In the genomic region with DNA sequence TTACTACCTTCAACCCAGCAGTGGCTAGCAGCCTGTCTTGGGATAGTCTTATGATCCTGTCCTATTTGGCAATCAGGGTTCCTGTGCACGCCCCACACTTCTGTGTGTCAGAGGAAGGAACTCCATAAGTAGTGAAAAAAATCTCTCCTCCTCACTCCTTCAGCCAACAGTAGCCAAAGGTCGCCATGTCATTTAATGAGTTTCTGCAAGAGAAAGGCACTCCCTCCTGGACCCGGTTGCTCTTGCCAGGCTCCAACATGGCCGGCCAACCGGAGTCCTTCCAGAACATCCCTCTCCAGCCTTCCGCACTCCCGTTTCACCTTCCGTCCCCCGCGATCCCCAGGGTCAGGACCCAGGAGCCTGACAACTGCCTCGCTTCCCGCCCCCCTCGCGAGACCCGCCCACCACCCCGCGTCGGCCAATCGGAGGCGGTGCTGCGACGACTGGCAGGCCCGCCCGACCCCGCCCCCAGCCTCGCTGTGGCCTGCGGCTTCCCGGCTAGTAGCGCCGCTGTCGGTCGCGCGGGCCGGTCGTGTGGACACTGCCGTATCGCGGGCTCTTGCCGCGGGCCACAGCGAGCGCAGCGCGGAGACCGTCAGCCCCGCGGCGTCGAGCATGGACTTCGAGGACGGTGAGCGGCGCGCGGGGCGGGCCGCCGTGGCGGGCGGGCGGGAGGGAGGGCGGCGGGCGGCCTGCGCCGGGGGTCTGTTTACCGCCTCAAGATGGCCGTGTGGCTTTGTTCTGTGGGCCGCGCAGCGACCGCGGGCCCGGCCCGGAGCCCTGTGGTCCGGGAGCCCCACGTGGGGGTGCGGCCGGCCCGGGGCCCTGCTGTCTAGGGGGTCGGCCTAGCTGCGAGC, we compare ENCODE assay signal across 8 mouse cellular contexts. TPM values are rescaled to one million over a fixed set of nuclear protein-coding genes. Genes with fewer than 3 reads are reported as not detected.
DNase-seq lines count a peak whose midpoint lies in the region; ATAC-seq lines count a peak whose summit lies in the region.

A gene (plus strand): TSS at position 498 of the 857 bp plus-strand sequence.

- peak within 1 kb of the TSS; percentile 97 for H3K4me3 ChIP-seq in intestine, embryonic 14.5 days (ENCODE audit: low read depth, low read length)

- peak within 1 kb of the TSS; percentile 80 for H3K4me2 ChIP-seq in intestine, embryonic 14.5 days (ENCODE audit: low read length)

- no peaks in the 10 kb centered on the region for H3K9me3 ChIP-seq in intestine, embryonic 14.5 days (ENCODE audit: control insufficient read depth, low read length)

- peaks cover 15% of the 10 kb centered on the region for H3K4me1 ChIP-seq in intestine, embryonic 14.5 days (replicated peaks; ENCODE audit: control insufficient read depth, insufficient read depth, low read length)

- H3K36me3 ChIP-seq in intestine, embryonic 14.5 days (ENCODE audit: control insufficient read depth, insufficient read depth, low read length), result peaks cover 8% of the 10 kb centered on the region; the same call in 1 of the 2 replicates

- H3K27ac ChIP-seq in intestine, embryonic 14.5 days (ENCODE audit: low read depth), result peak within 1 kb of the TSS; percentile 86

- no peaks in the 10 kb centered on the region for H3K27me3 ChIP-seq in intestine, embryonic 14.5 days (replicated peaks; ENCODE audit: control insufficient read depth, insufficient read depth, low read length)

- intact Hi-C loops in gastrocnemius, postnatal 14 days (cut with DNase I; ENCODE audit: low total_unique reads), result no loop called here
- intact Hi-C loops in left cerebral cortex, postnatal 14 days (cut with DNase I), result no loop called here

- peak within 1 kb of the TSS; percentile 99 for H3K9ac ChIP-seq in intestine, embryonic 14.5 days (ENCODE audit: low read length)

- peak; percentile 93 to 98 for DNase-seq in adrenal gland, adult (ENCODE audit: inconsistent age in 2 of 2, low spot score in 1 of 2)
- DNase-seq in embryo, embryonic 10.5 days (ENCODE audit: low spot score), result peak; percentile 95
- peak; percentile 94 for DNase-seq in gastrocnemius, postnatal 14 days
- DNase-seq in intestine, embryonic 14.5 days (ENCODE audit: low spot score), result peak; percentile 95
- DNase-seq in left cerebral cortex, postnatal 14 days (ENCODE audit: low spot score in 2 of 2), result peak; percentile 79 to 87
- DNase-seq in mesoderm, embryonic 11.5 days (ENCODE audit: low read depth, low spot score), result peak; percentile 94
- peak; percentile 75 to 78 for DNase-seq in right cerebral cortex, postnatal 36 days (ENCODE audit: low spot score in 2 of 2)
- DNase-seq in yolk sac, embryonic 10.5 days (ENCODE audit: low spot score), result peak; percentile 98

- ATAC-seq in intestine, embryonic 14.5 days (replicated peaks; ENCODE audit: low FRiP score, low TSS enrichment, low read depth), result peak; percentile 94

- WGBS in intestine, embryonic 14.5 days, result under 1% methylated on average over 62 of the region's 83 CpGs

RNA-seq across cellular contexts. Expression of the gene that starts here (rescaled TPM):
- total RNA-seq in gastrocnemius, postnatal 14 days (2021), result 10 to 100 TPM in 1 of 2 experiments, 1 to 10 TPM in 1; 8.4 to 10.6 TPM
- polyA plus RNA-seq in intestine, embryonic 14.5 days (2014; fragmentation: Nextera tagmentation; extraction: Ambion mirVana), result 33.9 and 38.8 TPM in 2 replicates
- 10 to 100 TPM; 37.0 to 40.0 TPM for total RNA-seq in left cerebral cortex, postnatal 14 days (2021)

Comparison
In these comparisons a context has a peak if more than half of its experiments do, and no peak if none do; other contexts are left out.
1. Peak in every context shown above with its lines: DNase-seq, ATAC-seq, H3K4me3 ChIP-seq and H3K27ac ChIP-seq.